Mouse (Mus musculus) intestine, embryonic 15.5 days (tissue): Measurements from ENCODE around the gene Lgals3bp. TPM values are rescaled to one million over a fixed set of nuclear protein-coding genes. Genes with fewer than 3 reads are reported as not detected.
"Not testable (repeated sequence)": the region's sequence is repeated elsewhere in the genome, so short reads cannot be mapped to it uniquely, and the experiment has no call there.

Experiments
- ATAC-seq: fragments of 200-750 bp; cut with Nextera tagmentation; 2 replicates; pipeline ENCODE4 v1.8.0; 2017; ENCODE audit warnings: moderate TSS enrichment, moderate library complexity
- H3K27ac ChIP-seq: fragments of 300-500 bp; sonication (generic); 2 replicates; pipeline ENCODE4 v1.5.1; 2015; ENCODE audit warnings: mild to moderate bottlenecking, inconsistent platforms
- H3K27me3 ChIP-seq: fragments of 300-500 bp; sonication (generic); replicated peaks from 2 replicates; pipeline ENCODE4 v1.6.1; 2015; ENCODE audit warnings: inconsistent platforms
- H3K36me3 ChIP-seq: fragments of 300-500 bp; sonication (generic); 2 replicates; pipeline ENCODE4 v1.6.1; 2015; ENCODE audit warnings: inconsistent platforms
- H3K4me1 ChIP-seq: fragments of 300-500 bp; sonication (generic); replicated peaks from 2 replicates; pipeline ENCODE4 v1.6.1; 2015; ENCODE audit warnings: inconsistent platforms
- H3K4me2 ChIP-seq: fragments of 300-500 bp; sonication (generic); replicated peaks from 2 replicates; pipeline ENCODE4 v1.6.1; 2015; ENCODE audit warnings: mild to moderate bottlenecking, inconsistent platforms
- H3K4me3 ChIP-seq: fragments of 300-500 bp; sonication (generic); replicated peaks from 2 replicates; pipeline ENCODE4 v1.5.1; 2015; ENCODE audit warnings: inconsistent platforms
- H3K9ac ChIP-seq: fragments of 300-500 bp; sonication (generic); 2 replicates; pipeline ENCODE4 v1.6.1; 2015; ENCODE audit warnings: inconsistent platforms
- H3K9me3 ChIP-seq: fragments of 300-500 bp; sonication (generic); 2 replicates; pipeline ENCODE4 v1.6.1; 2016; ENCODE audit warnings: inconsistent platforms
- WGBS: fragments of 180-500 bp; shearing (Covaris S2); methylation state at CpG from one replicate; pipeline ENCODE4 v1.1.7; 2015; 5-methylcytosine and 5-hydroxymethylcytosine counted together
- polyA plus RNA-seq: library from polyadenylated mRNA; unstranded; fragments of >200 nt; fragmentation: Nextera tagmentation; extraction: Ambion mirVana; gene quantifications from 2 replicates; pipeline ENCODE4 v1.2.1, GENCODE M21; 2015

Gene Lgals3bp
- polyA plus RNA-seq, 1 experiment from 2014 or later = 153 TPM

DNA sequence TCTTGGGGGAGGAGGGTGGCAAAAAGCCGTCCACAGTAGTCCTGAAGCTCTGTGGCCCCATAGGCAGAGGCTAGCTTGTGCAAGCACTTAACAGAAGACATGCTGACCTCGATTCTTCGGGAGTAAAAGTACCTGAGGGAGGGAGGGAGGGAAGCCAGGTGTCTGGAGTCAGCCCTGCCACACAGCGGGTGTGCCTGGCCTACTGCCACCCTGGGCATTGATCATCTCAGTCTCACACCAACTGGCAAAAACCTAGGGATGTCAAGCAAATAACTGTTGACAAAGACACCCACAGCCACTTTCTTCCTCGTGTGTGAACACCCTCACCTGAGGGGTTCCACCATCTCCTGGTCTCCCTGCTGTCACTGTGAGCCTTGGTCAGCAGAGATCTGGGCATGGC is 7.9 kb downstream of the Lgals3bp start:
- Histone ChIP-seq H3K9ac (no peak overlapping the region), H3K27me3 (no peaks in the 10 kb centered on the region), H3K4me2 (no peak overlapping the region), H3K4me3 (no peak overlapping the region), H3K9me3 (no peaks in the 10 kb centered on the region), H3K27ac (no peak overlapping the region), H3K4me1 (no peaks in the 10 kb centered on the region), H3K36me3 (peaks cover 16% of the 10 kb centered on the region)
- no peak for ATAC-seq
- 78% methylated on average over 5 of the region's 5 CpGs for WGBS

GRCm38 (mm10) chr11:118387816-118388215 is 14.1 kb downstream of the Lgals3bp start:
- not testable (repeated sequence) for ATAC-seq, H3K4me1 ChIP-seq, H3K4me3 ChIP-seq, H3K9me3 ChIP-seq, H3K4me2 ChIP-seq, H3K9ac ChIP-seq, H3K27ac ChIP-seq, H3K36me3 ChIP-seq, H3K27me3 ChIP-seq
- WGBS = 93% methylated on average over 13 of the region's 13 CpGs

DNA sequence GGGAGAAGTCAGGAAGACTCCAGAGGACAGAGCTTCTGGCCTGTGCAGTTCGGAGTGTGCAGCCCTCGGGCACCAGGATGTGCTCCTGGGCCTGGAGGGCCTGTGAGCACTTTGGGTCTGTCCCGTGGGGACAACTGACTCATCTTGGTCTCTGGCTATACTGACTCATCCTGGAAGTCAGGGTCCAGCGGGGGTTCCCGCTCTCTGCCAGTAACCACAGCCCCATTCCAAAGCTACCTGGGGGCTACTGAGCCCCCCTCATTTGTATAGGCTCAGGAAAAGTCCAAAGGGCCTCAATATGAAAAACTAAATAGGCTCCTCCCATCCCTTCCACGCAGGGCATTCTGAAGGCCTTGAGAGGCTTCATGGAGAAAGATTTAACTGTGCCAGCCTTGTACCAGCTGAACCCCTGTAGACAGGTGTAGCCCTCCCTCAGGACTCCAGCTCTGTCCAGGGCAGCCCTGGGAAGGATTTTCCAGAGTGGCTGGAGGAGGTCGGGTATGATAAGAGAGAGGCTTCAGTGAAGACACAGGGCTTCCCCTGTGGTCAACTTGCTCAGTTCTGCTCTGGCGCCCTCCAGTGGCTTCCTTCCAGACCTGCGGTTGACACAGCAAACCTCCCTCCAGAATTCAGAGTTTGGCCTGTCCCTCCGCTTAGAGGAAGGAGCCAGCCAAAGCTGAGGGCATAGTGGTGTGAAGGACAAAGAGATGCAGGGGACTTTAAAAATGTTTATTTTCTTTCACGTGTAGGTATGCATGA is 22.5 kb downstream of the Lgals3bp start:
- H3K27me3 ChIP-seq = no peaks in the 10 kb centered on the region
- 41% methylated on average over 11 of the region's 11 CpGs for WGBS
- no peaks in the 10 kb centered on the region for H3K9me3 ChIP-seq
- peaks cover 8% of the 10 kb centered on the region; the same call in 1 of the 2 replicates for H3K4me1 ChIP-seq
- H3K9ac ChIP-seq = no peak overlapping the region
- peak; percentile 65 for ATAC-seq
- no peaks in the 10 kb centered on the region for H3K36me3 ChIP-seq
- H3K4me2 ChIP-seq = no peak overlapping the region
- no peak overlapping the region for H3K4me3 ChIP-seq
- H3K27ac ChIP-seq = no peak overlapping the region

- Histone ChIP-seq H3K4me2 (no peak overlapping the region), H3K9ac (no peak overlapping the region), H3K9me3 (no peaks in the 10 kb centered on the region), H3K4me3 (no peak overlapping the region), H3K27me3 (no peaks in the 10 kb centered on the region), H3K27ac (no peak overlapping the region), H3K36me3 (no peaks in the 10 kb centered on the region), H3K4me1 (peaks cover 8% of the 10 kb centered on the region; the same call in 1 of the 2 replicates)
- ATAC-seq = no peak
- WGBS = 85% methylated on average over 6 of the region's 6 CpGs
Measured at GRCm38 (mm10) chr11:118378656-118379055, 23.2 kb downstream of the Lgals3bp start.

DNA sequence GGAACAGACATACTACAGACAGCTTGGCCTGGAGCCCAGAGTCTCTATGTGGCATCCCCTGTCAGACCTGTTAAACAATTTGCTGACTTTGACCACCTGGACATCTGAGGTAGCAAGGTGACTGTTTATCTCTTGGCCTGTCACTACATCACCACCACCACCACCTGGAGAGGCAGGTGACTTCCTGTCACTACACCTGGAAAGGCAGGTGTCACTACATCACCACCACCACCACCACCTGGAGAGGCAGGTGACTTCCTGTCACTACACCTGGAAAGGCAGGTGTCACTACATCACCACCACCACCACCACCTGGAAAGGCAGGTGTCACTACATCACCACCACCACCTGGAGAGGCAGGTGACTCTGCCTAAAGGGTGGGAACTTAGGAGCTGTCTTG is 25.6 kb downstream of the Lgals3bp start:
- not testable (repeated sequence) for H3K9me3 ChIP-seq, H3K27ac ChIP-seq, H3K27me3 ChIP-seq, ATAC-seq, H3K9ac ChIP-seq, H3K36me3 ChIP-seq, H3K4me2 ChIP-seq, H3K4me3 ChIP-seq, H3K4me1 ChIP-seq

- Histone ChIP-seq H3K4me3 (no peak overlapping the region), H3K27me3 (no peaks in the 10 kb centered on the region), H3K27ac (no peak overlapping the region), H3K4me1 (peaks cover 8% of the 10 kb centered on the region; the same call in 1 of the 2 replicates), H3K4me2 (no peak overlapping the region), H3K9ac (no peak overlapping the region), H3K36me3 (no peaks in the 10 kb centered on the region), H3K9me3 (no peaks in the 10 kb centered on the region)
- no peak for ATAC-seq
- WGBS = 52% methylated on average over 5 of the region's 5 CpGs
Measured at GRCm38 (mm10) chr11:118375881-118376280, 26.0 kb downstream of the Lgals3bp start.

DNA sequence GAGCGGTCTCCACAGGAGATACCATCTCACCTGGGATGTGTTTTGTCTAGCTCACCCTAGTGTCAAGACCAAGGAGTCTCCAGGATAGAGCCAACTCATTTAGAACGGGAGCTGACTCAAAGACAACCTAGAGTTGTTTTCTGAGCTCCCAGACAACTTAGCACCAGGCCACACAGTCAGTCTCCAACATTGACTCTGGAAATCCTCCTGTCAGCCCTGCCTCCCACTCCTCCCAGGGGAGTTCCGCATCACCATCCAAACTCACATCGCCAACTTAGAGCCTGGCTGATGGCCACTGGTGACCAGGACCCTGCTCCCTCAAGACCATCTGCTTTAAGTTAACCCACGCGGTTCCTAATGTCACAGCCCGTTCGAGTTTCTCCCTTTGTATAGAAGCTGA is 26.4 kb downstream of the Lgals3bp start:
- H3K27me3 ChIP-seq = no peaks in the 10 kb centered on the region
- H3K9ac ChIP-seq = no peak overlapping the region
- no peak overlapping the region for H3K4me2 ChIP-seq
- no peaks in the 10 kb centered on the region for H3K36me3 ChIP-seq
- H3K27ac ChIP-seq = no peak overlapping the region
- 82% methylated on average over 8 of the region's 8 CpGs for WGBS
- H3K4me3 ChIP-seq = no peak overlapping the region
- H3K4me1 ChIP-seq = peaks cover 8% of the 10 kb centered on the region; the same call in 1 of the 2 replicates
- ATAC-seq = no peak
- no peaks in the 10 kb centered on the region for H3K9me3 ChIP-seq

- no peak for ATAC-seq
- H3K9ac ChIP-seq = no peak overlapping the region
Measured at GRCm38 (mm10) chr11:118375006-118375405, 26.9 kb downstream of the Lgals3bp start.

GRCm38 (mm10) chr11:118374506-118374905 is 27.4 kb downstream of the Lgals3bp start:
- Histone ChIP-seq H3K4me2 (no peak overlapping the region), H3K4me1 (peaks cover 7% of the 10 kb centered on the region; the same call in 1 of the 2 replicates), H3K36me3 (no peaks in the 10 kb centered on the region), H3K27me3 (no peaks in the 10 kb centered on the region), H3K4me3 (no peak overlapping the region), H3K27ac (no peak overlapping the region), H3K9me3 (no peaks in the 10 kb centered on the region), H3K9ac (no peak overlapping the region)
- ATAC-seq = no peak
- 61% methylated on average over 5 of the region's 5 CpGs for WGBS

More at GRCm38 (mm10) chr11:118375006-118375405, 26.9 kb downstream of the Lgals3bp start:
- Histone ChIP-seq H3K9me3 (no peaks in the 10 kb centered on the region), H3K4me2 (no peak overlapping the region), H3K4me1 (peaks cover 8% of the 10 kb centered on the region; the same call in 1 of the 2 replicates), H3K4me3 (no peak overlapping the region), H3K27me3 (no peaks in the 10 kb centered on the region), H3K36me3 (no peaks in the 10 kb centered on the region), H3K27ac (no peak overlapping the region)

DNA sequence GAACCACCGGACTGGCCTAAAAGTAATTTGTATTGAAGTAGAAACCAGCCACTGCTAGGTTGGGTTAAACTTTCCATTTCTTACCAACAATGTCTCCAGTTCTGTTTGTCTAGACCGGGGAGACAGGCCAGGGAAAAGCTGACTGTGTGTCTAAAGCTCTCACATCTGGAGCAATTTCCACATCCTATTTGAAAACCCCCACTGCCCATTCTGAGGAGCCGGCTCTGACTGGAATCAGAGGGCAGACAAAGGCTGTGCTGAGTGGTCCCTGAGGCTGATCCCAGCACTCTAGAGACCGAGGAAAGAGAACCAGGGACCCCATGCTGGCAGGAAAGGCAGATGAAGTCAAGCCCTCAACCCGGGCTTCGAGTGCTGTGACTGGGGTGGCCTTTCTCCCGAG is 29.3 kb downstream of the Lgals3bp start:
- Histone ChIP-seq H3K27ac (no peak overlapping the region), H3K27me3 (no peaks in the 10 kb centered on the region), H3K9me3 (no peaks in the 10 kb centered on the region), H3K4me3 (no peak overlapping the region), H3K36me3 (no peaks in the 10 kb centered on the region), H3K4me1 (peaks cover 5% of the 10 kb centered on the region; the same call in 1 of the 2 replicates), H3K9ac (no peak overlapping the region), H3K4me2 (no peak overlapping the region)
- ATAC-seq = no peak
- 60% methylated on average over 7 of the region's 7 CpGs for WGBS

GRCm38 (mm10) chr11:118371876-118372275 is 30.0 kb downstream of the Lgals3bp start:
- Histone ChIP-seq H3K4me2 (no peak overlapping the region), H3K27me3 (no peaks in the 10 kb centered on the region), H3K9me3 (no peaks in the 10 kb centered on the region), H3K9ac (no peak overlapping the region), H3K4me3 (no peak overlapping the region), H3K4me1 (peaks cover 5% of the 10 kb centered on the region; the same call in 1 of the 2 replicates), H3K27ac (no peak overlapping the region), H3K36me3 (no peaks in the 10 kb centered on the region)
- ATAC-seq = no peak
- 80% methylated on average over 7 of the region's 7 CpGs for WGBS

- Histone ChIP-seq H3K9me3 (no peaks in the 10 kb centered on the region), H3K4me1 (peaks cover 15% of the 10 kb centered on the region), H3K27ac (no peak overlapping the region), H3K4me3 (no peak overlapping the region), H3K9ac (no peak overlapping the region), H3K36me3 (no peaks in the 10 kb centered on the region), H3K27me3 (no peaks in the 10 kb centered on the region), H3K4me2 (no peak overlapping the region)
- no peak for ATAC-seq
- 78% methylated on average over 8 of the region's 8 CpGs for WGBS
Measured at GRCm38 (mm10) chr11:118369657-118370056, 32.2 kb downstream of the Lgals3bp start.

DNA sequence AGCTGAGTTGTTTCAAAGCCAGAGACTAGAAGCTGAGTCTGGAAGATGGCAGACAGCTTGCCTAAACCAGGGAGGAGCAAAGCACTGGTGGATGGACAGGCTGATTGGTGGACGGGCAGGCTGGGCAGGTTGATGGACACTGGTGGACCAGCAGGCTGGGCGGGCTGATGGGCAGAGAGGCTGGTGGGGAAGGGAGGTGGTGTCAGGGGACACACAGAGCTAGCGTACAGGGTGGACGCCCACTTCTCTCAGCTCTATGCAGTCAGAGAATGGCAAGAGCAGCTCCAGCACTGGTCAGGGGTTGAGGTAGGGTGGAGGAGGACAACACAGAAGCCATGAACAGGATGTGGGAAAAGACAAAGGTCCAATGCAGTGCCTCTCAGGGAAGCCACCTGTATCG is 32.6 kb downstream of the Lgals3bp start:
- no peak for ATAC-seq
- WGBS = 72% methylated on average over 5 of the region's 5 CpGs

More for the DNA sequence above, 32.6 kb downstream of the Lgals3bp start:
- Histone ChIP-seq H3K27me3 (no peaks in the 10 kb centered on the region), H3K36me3 (no peaks in the 10 kb centered on the region), H3K4me1 (peaks cover 15% of the 10 kb centered on the region), H3K4me2 (no peak overlapping the region), H3K27ac (no peak overlapping the region), H3K9ac (no peak overlapping the region), H3K4me3 (no peak overlapping the region), H3K9me3 (no peaks in the 10 kb centered on the region)
